Mouse (Mus musculus): ENCODE results near the gene Gm15128.
"Not testable (repeated sequence)": the region's sequence is repeated elsewhere in the genome, so short reads cannot be mapped to it uniquely, and the experiment has no call there.

- not testable (repeated sequence) for TF ChIP-seq CTCF (conservative IDR thresholded peaks at IDR 0.05; ENCODE audit: insufficient read depth, insufficient read length, low read depth, low read length); POLR2A (IDR thresholded peaks at IDR 0.05; ENCODE audit: low read depth, low read length)
Observed at GRCm38 (mm10) chrX:147765691-147766090, at the start of gene Gm15128.
